Mouse (Mus musculus) forebrain, embryonic 14.5 days (tissue): Measurements from ENCODE around the gene Stum. TPM values are rescaled to one million over a fixed set of nuclear protein-coding genes. Genes with fewer than 3 reads are reported as not detected.
"Not testable (repeated sequence)": the region's sequence is repeated elsewhere in the genome, so short reads cannot be mapped to it uniquely, and the experiment has no call there.

Experiments
- ATAC-seq: fragments of 200-750 bp; cut with Nextera tagmentation; 2 replicates; pipeline ENCODE4 v1.8.0; 2017; ENCODE audit warnings: mild to moderate bottlenecking, moderate library complexity
- DNase-seq: peaks from one replicate; pipeline ENCODE4 v3.0.0-alpha.2; 2015; ENCODE audit warnings: low spot score
- H3K27ac ChIP-seq: fragments of 300-500 bp; sonication (generic); 2 replicates; pipeline ENCODE4 v1.5.1; 2014; ENCODE audit warnings: low read depth, mild to moderate bottlenecking, control low read depth, low read length, moderate library complexity
- H3K27me3 ChIP-seq: fragments of 300-500 bp; sonication (generic); replicated peaks from 2 replicates; pipeline ENCODE4 v1.6.1; 2014; ENCODE audit warnings: low read length, control low read depth, mixed read lengths; ENCODE audit not compliant: control insufficient read depth, insufficient read depth
- H3K36me3 ChIP-seq: fragments of 300-500 bp; sonication (generic); 2 replicates; pipeline ENCODE4 v1.6.1; 2014; ENCODE audit warnings: low read length, control low read depth; ENCODE audit not compliant: control insufficient read depth, insufficient read depth
- H3K4me1 ChIP-seq: fragments of 300-500 bp; sonication (generic); 2 replicates; pipeline ENCODE4 v1.6.1; 2014; ENCODE audit warnings: antibody characterized with exemption, low read length, control low read depth; ENCODE audit not compliant: control insufficient read depth, insufficient read depth
- H3K4me2 ChIP-seq: fragments of 300-500 bp; sonication (generic); 2 replicates; pipeline ENCODE4 v1.6.1; 2014; ENCODE audit warnings: mild to moderate bottlenecking, control low read depth, low read length
- H3K4me3 ChIP-seq: fragments of 300-500 bp; sonication (generic); 2 replicates; pipeline ENCODE4 v1.5.1; 2014; ENCODE audit warnings: low read depth, low read length, control low read depth
- H3K9ac ChIP-seq: fragments of 300-500 bp; sonication (generic); 2 replicates; pipeline ENCODE4 v1.6.1; 2014; ENCODE audit warnings: mild to moderate bottlenecking, low read length, control low read depth, moderate library complexity
- H3K9me3 ChIP-seq: fragments of 300-500 bp; sonication (generic); replicated peaks from 2 replicates; pipeline ENCODE4 v1.6.1; 2016; ENCODE audit warnings: low read length, control low read depth, mixed read lengths; ENCODE audit not compliant: control insufficient read depth
- WGBS: fragments of 180-500 bp; shearing (Covaris S2); extraction: QIAGEN DNeasy Blood & Tissue Kit; methylation state at CpG from one replicate; pipeline ENCODE4 v1.1.7; 2014; 5-methylcytosine and 5-hydroxymethylcytosine counted together
- polyA plus RNA-seq: library from polyadenylated mRNA; unstranded; fragments of >200 nt; fragmentation: Nextera tagmentation; extraction: Ambion mirVana; gene quantifications from 2 replicates; pipeline ENCODE4 v1.2.1, GENCODE M21; 2014

Stum gene
- polyA plus RNA-seq, 1 experiment from 2014 or later = 3.2 TPM

GRCm38 (mm10) chr1:180392137-180392798 is 91.0 kb downstream of the Stum start:
- Histone ChIP-seq H3K4me3 (no peak overlapping the region), H3K36me3 (no peaks in the 10 kb centered on the region), H3K4me2 (no peak overlapping the region), H3K27me3 (no peaks in the 10 kb centered on the region), H3K4me1 (no peaks in the 10 kb centered on the region), H3K9me3 (no peaks in the 10 kb centered on the region), H3K9ac (no peak overlapping the region), H3K27ac (no peak overlapping the region)
- DNase-seq = no peak
- 89% methylated on average over 5 of the region's 5 CpGs for WGBS
- no peak for ATAC-seq

DNA sequence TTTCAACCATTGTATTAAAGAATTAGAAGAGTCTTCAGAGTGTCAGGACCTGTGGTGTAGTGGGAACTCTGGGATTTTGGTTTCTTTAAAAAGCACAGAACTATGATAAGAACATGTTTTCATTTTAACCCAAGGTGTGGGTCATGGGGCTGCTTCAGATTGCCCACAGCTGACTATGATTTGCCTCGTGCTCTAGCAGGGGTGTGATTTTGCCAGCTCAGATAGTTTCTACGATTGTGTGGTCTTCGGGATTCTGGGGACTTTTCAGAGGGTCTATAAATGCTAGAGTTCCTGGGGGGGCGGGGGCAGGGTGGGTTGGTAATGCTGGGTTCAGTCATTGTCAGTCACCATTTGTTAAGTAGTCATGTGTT is 91.7 kb downstream of the Stum start:
- no peak overlapping the region for H3K4me2 ChIP-seq
- no peak overlapping the region for H3K27ac ChIP-seq
- no peaks in the 10 kb centered on the region for H3K27me3 ChIP-seq
- 0 out of 2 replicates have a peak, but pooled peaks cover 3% of the 10 kb centered on the region for H3K4me1 ChIP-seq
- ATAC-seq (no peak), DNase-seq (no peak)
- no peak overlapping the region for H3K4me3 ChIP-seq
- WGBS = 92% methylated on average over 4 of the region's 4 CpGs
- no peak overlapping the region for H3K9ac ChIP-seq
- no peaks in the 10 kb centered on the region for H3K36me3 ChIP-seq
- H3K9me3 ChIP-seq = no peaks in the 10 kb centered on the region

DNA sequence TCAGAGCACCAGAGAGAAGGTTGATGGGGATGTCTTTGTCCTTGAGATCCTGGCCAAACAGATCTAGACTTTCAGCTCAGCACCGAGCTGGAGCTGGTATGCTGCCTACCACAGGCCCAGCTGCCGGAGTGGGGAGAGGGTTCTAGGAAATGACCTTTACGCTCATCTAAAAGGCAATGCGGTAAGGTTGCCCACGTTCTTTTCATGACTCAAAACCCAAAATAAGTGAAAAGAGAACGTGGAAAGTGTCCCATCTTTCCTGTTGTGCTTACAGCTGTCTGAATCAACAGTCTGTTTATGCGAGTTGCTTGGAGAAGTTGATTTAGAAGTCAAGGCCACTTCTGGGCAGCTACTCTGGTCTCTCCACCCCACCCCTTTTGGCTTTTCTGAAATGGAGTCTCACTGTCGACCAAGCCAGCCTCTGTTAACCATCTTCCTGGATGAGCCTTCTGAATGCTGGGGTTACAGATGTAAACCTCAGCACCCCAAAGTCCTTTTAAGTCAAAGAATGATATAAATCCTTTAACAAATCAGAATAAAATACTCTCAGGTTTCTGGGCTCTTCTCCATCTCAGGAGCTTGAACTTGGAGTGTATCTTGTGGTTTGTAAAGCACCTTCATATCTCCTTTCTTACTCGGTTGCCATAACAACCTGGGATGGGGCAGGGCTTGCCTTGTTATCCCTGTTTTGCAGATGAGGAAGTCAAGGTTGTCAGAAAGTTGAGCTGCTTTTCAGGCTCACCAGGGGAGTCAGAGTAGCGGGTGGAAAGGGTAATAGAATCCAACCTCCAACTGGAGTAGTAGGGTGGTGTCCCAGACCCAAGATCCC is 92.3 kb downstream of the Stum start:
- Histone ChIP-seq H3K36me3 (no peaks in the 10 kb centered on the region), H3K9ac (no peak overlapping the region), H3K4me2 (no peak overlapping the region), H3K27ac (no peak overlapping the region), H3K4me3 (no peak overlapping the region), H3K9me3 (no peaks in the 10 kb centered on the region), H3K27me3 (no peaks in the 10 kb centered on the region), H3K4me1 (0 out of 2 replicates have a peak, but pooled peaks cover 3% of the 10 kb centered on the region)
- 79% methylated on average over 10 of the region's 10 CpGs for WGBS
- DNase-seq = no peak
- no peak for ATAC-seq

GRCm38 (mm10) chr1:180390321-180390731 is 93.0 kb downstream of the Stum start:
- Histone ChIP-seq H3K27me3 (no peaks in the 10 kb centered on the region), H3K4me1 (0 out of 2 replicates have a peak, but pooled peaks cover 3% of the 10 kb centered on the region), H3K36me3 (no peaks in the 10 kb centered on the region), H3K9me3 (no peaks in the 10 kb centered on the region), H3K27ac (no peak overlapping the region), H3K9ac (no peak overlapping the region), H3K4me3 (no peak overlapping the region), H3K4me2 (no peak overlapping the region)
- 56% methylated on average over 3 of the region's 3 CpGs for WGBS
- ATAC-seq (no peak), DNase-seq (no peak)

- H3K4me2 ChIP-seq, ATAC-seq, H3K9ac ChIP-seq, H3K9me3 ChIP-seq, H3K27me3 ChIP-seq, H3K4me1 ChIP-seq, H3K4me3 ChIP-seq, H3K27ac ChIP-seq, H3K36me3 ChIP-seq, DNase-seq: not testable (repeated sequence)
- WGBS = 87% methylated on average over 11 of the region's 11 CpGs
These were observed 94.0 kb downstream of the Stum start for GRCm38 (mm10) chr1:180389213-180389760.

DNA sequence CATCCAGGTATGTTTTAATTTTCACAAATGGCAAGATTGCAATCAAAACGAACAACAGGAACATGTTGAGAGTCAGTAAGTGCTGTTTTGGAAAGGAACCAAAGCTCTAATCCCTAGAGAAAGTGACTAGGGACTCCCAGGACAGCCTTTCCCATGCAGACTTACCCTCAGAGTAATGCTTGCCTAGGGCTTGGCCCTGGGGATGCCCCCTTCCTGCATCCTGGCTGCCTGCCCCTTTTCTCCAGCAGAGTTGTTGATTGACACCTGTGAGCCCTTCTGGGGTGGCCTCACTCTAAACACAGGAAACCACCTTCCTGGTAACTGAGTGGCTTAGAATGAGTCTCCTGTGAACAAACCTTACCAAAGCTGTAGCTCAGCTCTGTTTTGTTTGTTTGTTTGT is 94.8 kb downstream of the Stum start:
- Histone ChIP-seq H3K9ac (no peak overlapping the region), H3K27ac (no peak overlapping the region), H3K4me1 (0 out of 2 replicates have a peak, but pooled peaks cover 3% of the 10 kb centered on the region), H3K27me3 (no peaks in the 10 kb centered on the region), H3K36me3 (no peaks in the 10 kb centered on the region), H3K4me3 (no peak overlapping the region), H3K4me2 (no peak overlapping the region), H3K9me3 (no peaks in the 10 kb centered on the region)
- DNase-seq (no peak), ATAC-seq (no peak)
- 57% methylated on average over 1 of the region's 1 CpGs for WGBS

GRCm38 (mm10) chr1:180387750-180388480 is 95.4 kb downstream of the Stum start:
- ATAC-seq = no peak
- Histone ChIP-seq H3K27me3 (no peaks in the 10 kb centered on the region), H3K27ac (peak overlapping the region; percentile 23; the same call in 1 of the 2 replicates), H3K9ac (peak overlapping the region; percentile 51; the same call in 1 of the 2 replicates), H3K4me1 (0 out of 2 replicates have a peak, but pooled peaks cover 3% of the 10 kb centered on the region), H3K4me3 (peak overlapping the region; percentile 31), H3K9me3 (no peaks in the 10 kb centered on the region), H3K36me3 (no peaks in the 10 kb centered on the region), H3K4me2 (peak overlapping the region; percentile 71)
- DNase-seq = no peak
- WGBS = 24% methylated on average over 11 of the region's 11 CpGs

DNA sequence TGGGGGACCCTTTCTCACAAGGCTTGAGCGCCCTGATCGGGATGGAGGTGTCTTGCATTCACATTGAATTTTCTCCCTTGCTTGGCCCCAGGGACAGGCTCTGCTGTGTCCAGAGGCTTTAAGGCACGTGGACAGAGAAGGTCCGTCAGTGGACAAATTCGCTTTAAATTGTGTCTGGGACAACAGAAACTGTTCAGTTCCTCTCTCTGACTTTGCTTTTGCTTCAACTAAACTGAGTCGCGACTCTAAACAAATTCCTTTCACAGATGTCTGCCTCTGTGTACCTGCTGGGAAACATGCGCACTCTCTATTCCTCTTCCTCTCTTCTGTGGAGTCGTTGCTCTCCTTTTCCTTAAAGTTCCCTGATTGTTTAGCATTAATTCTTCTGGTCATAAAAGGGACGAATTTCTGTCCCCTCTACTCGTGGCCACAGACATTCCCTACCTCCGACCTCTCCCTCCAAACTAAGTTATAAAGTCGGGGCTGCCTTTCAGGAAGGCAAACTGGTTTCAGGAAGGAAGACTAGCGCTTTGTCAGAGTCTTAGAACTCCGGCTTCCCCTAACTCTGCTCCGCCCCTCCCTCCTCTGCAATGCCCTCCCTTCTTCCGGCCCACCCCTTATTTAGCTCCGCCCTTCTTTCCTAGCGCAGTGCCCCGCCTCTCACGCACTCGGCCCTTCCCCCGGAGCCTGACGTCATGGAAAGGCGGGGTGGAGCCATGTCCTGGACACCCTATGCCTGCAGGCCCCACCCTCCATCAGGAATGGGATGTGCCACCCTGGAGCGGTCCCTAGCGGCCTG is 96.2 kb downstream of the Stum start:
- Histone ChIP-seq H3K27me3 (no peaks in the 10 kb centered on the region), H3K9me3 (no peaks in the 10 kb centered on the region), H3K4me3 (peak overlapping the region; percentile 31), H3K4me1 (peaks cover 6% of the 10 kb centered on the region), H3K9ac (peak overlapping the region; percentile 56), H3K4me2 (peak overlapping the region; percentile 71), H3K36me3 (no peaks in the 10 kb centered on the region), H3K27ac (peak overlapping the region; percentile 52)
- ATAC-seq (peak; percentile 98), DNase-seq (peak; percentile 98)
- WGBS = 2% methylated on average over 27 of the region's 27 CpGs
